Mouse (Mus musculus) ES-CJ7 (cell line): ENCODE measurements around the gene Lrrc7.

Source experiments
- DNase-seq: peaks from one replicate; pipeline ENCODE4 v3.0.0; 2011; ENCODE audit warnings: low read depth, low spot score

Lrrc7 gene

GRCm38 (mm10) chr3:158068613-158069263 is 493.3 kb downstream of the Lrrc7 start:
- peak; percentile 20 for DNase-seq

GRCm38 (mm10) chr3:158067916-158068315 is 494.1 kb downstream of the Lrrc7 start:
- DNase-seq = no peak

- DNase-seq = no peak
Measured at GRCm38 (mm10) chr3:158065256-158065655, 496.8 kb downstream of the Lrrc7 start.

GRCm38 (mm10) chr3:158061811-158062523 is 500.1 kb downstream of the Lrrc7 start:
- no peak for DNase-seq

- no peak for DNase-seq
Measured at GRCm38 (mm10) chr3:158060621-158061291, 501.3 kb downstream of the Lrrc7 start.

GRCm38 (mm10) chr3:158049508-158049907 is 512.5 kb downstream of the Lrrc7 start:
- no peak for DNase-seq

GRCm38 (mm10) chr3:158040755-158041154 is 521.3 kb downstream of the Lrrc7 start:
- no peak for DNase-seq

- no peak for DNase-seq
Measured at GRCm38 (mm10) chr3:158038106-158038505, 523.9 kb downstream of the Lrrc7 start.

GRCm38 (mm10) chr3:158036329-158036988 is 525.6 kb downstream of the Lrrc7 start, which contains the start of the genes Srsf11 and Lrrc40:
Gene Srsf11 (minus strand): TSS chr3:158036639.
Gene Lrrc40 (plus strand): TSS chr3:158036662.
- peak; percentile 96 for DNase-seq

- no peak for DNase-seq
Measured at GRCm38 (mm10) chr3:158035866-158036265, 526.2 kb downstream of the Lrrc7 start.
